Mouse (Mus musculus): ENCODE measurements around the gene Arhgap21. TPM values are rescaled to one million over a fixed set of nuclear protein-coding genes. Genes with fewer than 3 reads are reported as not detected.

Arhgap21 gene
- polyA plus RNA-seq, 1 experiment from 2014 or later = 5.2 TPM

DNA sequence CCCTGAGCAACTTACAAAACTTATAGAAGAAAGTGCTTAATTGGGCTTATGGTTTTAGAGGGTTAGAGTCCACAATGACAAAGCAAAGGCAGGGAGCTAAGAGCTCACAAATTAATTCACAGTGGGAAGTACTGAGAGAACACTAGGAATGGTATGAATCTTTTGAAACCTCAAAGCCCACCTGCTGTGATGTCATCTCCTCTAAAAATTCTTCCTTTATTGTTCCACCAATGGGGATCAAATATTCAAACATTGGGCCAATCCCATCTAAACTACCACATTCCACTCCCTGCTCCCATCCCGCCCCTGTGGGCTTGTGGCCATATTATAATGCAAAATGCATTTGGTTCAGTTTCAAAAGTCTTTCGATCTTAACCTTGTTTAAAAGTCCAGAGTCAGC, 22.8 kb upstream of the Arhgap21 start:
- ATAC-seq (ENCODE audit: low read depth) = no peak
- Histone ChIP-seq H3K4me1 (ENCODE audit: control insufficient read depth, low read depth, low read length) (no peaks in the 10 kb centered on the region), H3K9ac (ENCODE audit: low read depth, low read length) (no peak overlapping the region), H3K9me3 (replicated peaks; ENCODE audit: control insufficient read depth, low read length) (no peaks in the 10 kb centered on the region), H3K4me2 (ENCODE audit: low read depth, low read length) (no peak overlapping the region), H3K4me3 (ENCODE audit: low read depth, low read length) (no peak overlapping the region), H3K36me3 (ENCODE audit: control insufficient read depth, insufficient read depth) (no peaks in the 10 kb centered on the region), H3K27me3 (ENCODE audit: control insufficient read depth, insufficient read depth, low read depth, low read length) (no peaks in the 10 kb centered on the region), H3K27ac (ENCODE audit: low read length) (no peak overlapping the region)
- 82% methylated on average over 2 of the region's 2 CpGs for WGBS (ENCODE audit: insufficient replicate concordance)

DNA sequence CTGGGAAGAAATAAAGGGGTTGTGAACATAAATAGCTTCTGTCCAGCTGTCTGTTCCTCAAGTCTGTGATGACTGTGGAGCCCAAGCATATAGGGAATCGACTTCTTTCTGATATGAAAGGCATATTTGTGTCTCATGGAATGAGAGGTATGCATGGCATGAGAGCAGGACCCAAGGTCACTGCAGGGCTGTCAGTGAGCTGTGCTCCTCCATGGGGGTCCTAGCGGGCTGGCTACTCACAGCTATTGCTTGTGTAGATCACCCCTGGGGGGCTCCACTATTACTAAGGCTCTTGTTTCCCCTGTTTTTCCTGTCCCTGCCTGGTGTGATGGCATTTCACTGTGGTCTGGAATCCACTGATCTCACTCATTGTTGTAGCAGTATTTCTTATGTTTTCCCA, 22.2 kb upstream of the Arhgap21 start:
- no peak for ATAC-seq (ENCODE audit: low read depth)
- WGBS (ENCODE audit: insufficient replicate concordance) = 45% methylated on average over 2 of the region's 2 CpGs

DNA sequence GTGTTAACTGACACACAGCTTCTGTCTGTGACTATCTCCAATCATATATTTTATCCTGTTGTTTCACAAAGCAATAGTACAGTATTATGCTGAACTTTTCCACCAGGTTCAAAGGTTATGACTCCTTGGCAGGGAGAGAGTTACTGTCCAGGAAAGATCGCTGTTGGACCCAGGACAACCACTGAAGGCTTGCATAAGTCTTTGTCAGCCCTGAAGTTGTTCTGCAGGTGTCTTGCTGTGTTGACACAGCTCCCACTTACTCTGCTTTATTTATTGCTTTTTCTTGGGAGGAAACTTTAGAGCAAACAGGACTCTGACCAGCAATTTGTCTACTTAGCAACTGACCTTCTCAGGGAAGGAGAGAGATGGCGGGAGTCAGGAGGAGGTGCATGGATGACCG, 21.4 kb upstream of the Arhgap21 start:
- no peak overlapping the region for H3K9ac ChIP-seq (ENCODE audit: low read depth, low read length)
- H3K36me3 ChIP-seq (ENCODE audit: control insufficient read depth, insufficient read depth) = no peaks in the 10 kb centered on the region
- H3K9me3 ChIP-seq (replicated peaks; ENCODE audit: control insufficient read depth, low read length) = no peaks in the 10 kb centered on the region
- H3K27me3 ChIP-seq (ENCODE audit: control insufficient read depth, insufficient read depth, low read depth, low read length) = no peaks in the 10 kb centered on the region
- H3K4me2 ChIP-seq (ENCODE audit: low read depth, low read length) = no peak overlapping the region
- 76% methylated on average over 3 of the region's 3 CpGs for WGBS (ENCODE audit: insufficient replicate concordance)
- no peak for ATAC-seq (ENCODE audit: low read depth)
- H3K4me3 ChIP-seq (ENCODE audit: low read depth, low read length) = no peak overlapping the region
- no peaks in the 10 kb centered on the region for H3K4me1 ChIP-seq (ENCODE audit: control insufficient read depth, low read depth, low read length)
- H3K27ac ChIP-seq (ENCODE audit: low read length) = no peak overlapping the region

More for the DNA sequence above, 22.2 kb upstream of the Arhgap21 start:
- no peak overlapping the region for H3K4me3 ChIP-seq (ENCODE audit: low read depth, low read length)
- H3K4me2 ChIP-seq (ENCODE audit: low read depth, low read length) = no peak overlapping the region
- H3K4me1 ChIP-seq (ENCODE audit: control insufficient read depth, low read depth, low read length) = no peaks in the 10 kb centered on the region
- H3K27me3 ChIP-seq (ENCODE audit: control insufficient read depth, insufficient read depth, low read depth, low read length) = no peaks in the 10 kb centered on the region
- H3K9me3 ChIP-seq (replicated peaks; ENCODE audit: control insufficient read depth, low read length) = no peaks in the 10 kb centered on the region
- no peak overlapping the region for H3K27ac ChIP-seq (ENCODE audit: low read length)
- H3K36me3 ChIP-seq (ENCODE audit: control insufficient read depth, insufficient read depth) = no peaks in the 10 kb centered on the region
- no peak overlapping the region for H3K9ac ChIP-seq (ENCODE audit: low read depth, low read length)

DNA sequence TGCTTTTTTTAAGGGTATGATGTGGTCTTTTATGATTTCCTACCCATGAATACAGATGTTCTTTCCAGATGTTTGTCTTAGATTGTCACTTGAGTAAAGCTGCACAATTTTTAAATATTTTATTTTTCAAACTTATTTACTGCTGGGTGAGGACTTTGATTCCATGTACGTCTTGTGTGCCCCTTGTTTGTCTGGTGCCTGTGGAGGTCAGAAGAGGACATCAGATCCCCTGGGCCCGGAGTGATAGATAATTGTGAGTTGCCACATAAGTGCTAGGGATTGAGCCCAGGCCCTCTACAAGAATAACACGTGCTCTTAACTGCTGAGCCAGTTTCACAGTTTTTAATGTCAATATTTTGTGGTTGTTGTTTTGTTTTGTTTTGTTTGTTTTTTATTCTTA, 19.1 kb upstream of the Arhgap21 start:
- no peaks in the 10 kb centered on the region for H3K4me1 ChIP-seq (ENCODE audit: control insufficient read depth, low read depth, low read length)
- no peaks in the 10 kb centered on the region for H3K36me3 ChIP-seq (ENCODE audit: control insufficient read depth, insufficient read depth)
- H3K4me3 ChIP-seq (ENCODE audit: low read depth, low read length) = no peak overlapping the region
- no peaks in the 10 kb centered on the region for H3K27me3 ChIP-seq (ENCODE audit: control insufficient read depth, insufficient read depth, low read depth, low read length)
- H3K9ac ChIP-seq (ENCODE audit: low read depth, low read length) = no peak overlapping the region
- H3K27ac ChIP-seq (ENCODE audit: low read length) = no peak overlapping the region
- no peak overlapping the region for H3K4me2 ChIP-seq (ENCODE audit: low read depth, low read length)
- H3K9me3 ChIP-seq (replicated peaks; ENCODE audit: control insufficient read depth, low read length) = no peaks in the 10 kb centered on the region
- 55% methylated on average over 3 of the region's 3 CpGs for WGBS (ENCODE audit: insufficient replicate concordance)
- no peak for ATAC-seq (ENCODE audit: low read depth)

DNA sequence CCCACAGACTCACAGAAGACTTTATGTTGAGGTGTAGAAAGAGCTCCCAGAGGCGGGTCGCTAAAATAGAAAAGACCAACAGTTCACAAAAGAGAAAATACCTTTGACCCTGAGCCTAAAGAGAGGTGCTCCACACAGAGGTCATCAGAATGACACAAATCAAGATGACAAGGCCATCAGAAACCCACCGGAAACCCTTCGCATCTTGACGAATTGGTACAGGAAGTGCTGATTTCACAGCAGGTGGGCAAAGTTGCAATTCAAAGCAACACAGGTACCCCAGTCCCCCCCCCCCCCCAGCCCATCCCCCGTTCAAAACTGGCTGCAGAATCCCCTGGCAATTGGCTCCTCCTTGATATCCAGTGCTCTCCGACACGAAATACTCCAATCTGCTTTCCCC, 10.0 kb upstream of the Arhgap21 start:
- Histone ChIP-seq H3K4me3 (ENCODE audit: low read depth, low read length) (no peak overlapping the region), H3K9me3 (replicated peaks; ENCODE audit: control insufficient read depth, low read length) (no peaks in the 10 kb centered on the region), H3K9ac (ENCODE audit: low read depth, low read length) (no peak overlapping the region), H3K27ac (ENCODE audit: low read length) (no peak overlapping the region), H3K36me3 (ENCODE audit: control insufficient read depth, insufficient read depth) (no peaks in the 10 kb centered on the region), H3K4me1 (ENCODE audit: control insufficient read depth, low read depth, low read length) (no peaks in the 10 kb centered on the region), H3K27me3 (ENCODE audit: control insufficient read depth, insufficient read depth, low read depth, low read length) (no peaks in the 10 kb centered on the region), H3K4me2 (ENCODE audit: low read depth, low read length) (no peak overlapping the region)
- 54% methylated on average over 8 of the region's 8 CpGs for whole genome bisulfite sequencing (ENCODE audit: insufficient replicate concordance)
- ATAC-seq (ENCODE audit: low read depth) = no peak

DNA sequence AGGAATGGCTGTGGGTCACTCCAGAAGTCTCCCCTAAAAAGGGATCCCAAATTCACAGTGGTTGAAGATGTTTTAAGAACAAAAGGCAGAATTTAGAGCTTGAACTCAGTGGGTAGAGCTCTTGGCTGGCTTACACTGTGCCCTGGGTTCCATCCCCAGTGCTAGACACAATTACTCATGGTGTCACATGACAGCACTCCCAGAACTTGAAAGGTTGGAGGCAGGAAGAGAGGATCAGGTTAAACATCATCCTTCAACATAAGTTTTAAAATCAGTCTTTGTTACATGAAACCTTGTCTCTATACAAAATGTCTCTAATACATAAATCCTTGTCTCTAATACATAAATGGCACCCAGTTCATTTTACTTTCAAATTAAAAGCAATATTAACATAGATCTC, 8.4 kb upstream of the Arhgap21 start:
- Histone ChIP-seq H3K27ac (ENCODE audit: low read length) (no peak overlapping the region), H3K27me3 (ENCODE audit: control insufficient read depth, insufficient read depth, low read depth, low read length) (no peaks in the 10 kb centered on the region), H3K4me1 (ENCODE audit: control insufficient read depth, low read depth, low read length) (no peaks in the 10 kb centered on the region), H3K4me2 (ENCODE audit: low read depth, low read length) (no peak overlapping the region), H3K4me3 (ENCODE audit: low read depth, low read length) (no peak overlapping the region), H3K9me3 (replicated peaks; ENCODE audit: control insufficient read depth, low read length) (no peaks in the 10 kb centered on the region), H3K9ac (ENCODE audit: low read depth, low read length) (no peak overlapping the region), H3K36me3 (ENCODE audit: control insufficient read depth, insufficient read depth) (no peaks in the 10 kb centered on the region)
- no peak for ATAC-seq (ENCODE audit: low read depth)

DNA sequence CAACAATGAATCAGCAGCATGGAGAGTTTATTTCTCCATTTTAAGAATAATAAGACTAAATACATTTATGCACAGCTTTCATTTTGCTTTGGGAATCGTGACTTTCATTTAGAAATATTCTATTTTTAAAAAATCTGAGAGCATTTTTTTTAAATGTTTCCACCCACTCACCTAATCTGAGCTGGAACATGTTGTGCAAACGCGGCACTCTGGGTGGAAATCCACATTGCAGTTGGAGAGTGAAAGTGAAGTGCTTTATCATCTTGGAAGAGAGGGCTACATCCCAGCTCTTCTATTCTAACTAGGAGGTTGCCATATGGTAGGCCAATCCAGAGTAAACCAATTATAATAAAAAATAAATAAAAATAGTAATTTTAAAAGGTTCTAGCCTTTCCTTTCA, 4.8 kb upstream of the Arhgap21 start:
- H3K9me3 ChIP-seq (replicated peaks; ENCODE audit: control insufficient read depth, low read length) = no peaks in the 10 kb centered on the region
- no peak overlapping the region for H3K4me3 ChIP-seq (ENCODE audit: low read depth, low read length)
- ATAC-seq (ENCODE audit: low read depth) = no peak
- no peak overlapping the region for H3K27ac ChIP-seq (ENCODE audit: low read length)
- 57% methylated on average over 3 of the region's 3 CpGs for WGBS (ENCODE audit: insufficient replicate concordance)
- no peak overlapping the region for H3K4me2 ChIP-seq (ENCODE audit: low read depth, low read length)
- no peaks in the 10 kb centered on the region for H3K36me3 ChIP-seq (ENCODE audit: control insufficient read depth, insufficient read depth)
- H3K4me1 ChIP-seq (ENCODE audit: control insufficient read depth, low read depth, low read length) = peaks cover 8% of the 10 kb centered on the region
- H3K27me3 ChIP-seq (ENCODE audit: control insufficient read depth, insufficient read depth, low read depth, low read length) = no peaks in the 10 kb centered on the region
- no peak overlapping the region for H3K9ac ChIP-seq (ENCODE audit: low read depth, low read length)

DNA sequence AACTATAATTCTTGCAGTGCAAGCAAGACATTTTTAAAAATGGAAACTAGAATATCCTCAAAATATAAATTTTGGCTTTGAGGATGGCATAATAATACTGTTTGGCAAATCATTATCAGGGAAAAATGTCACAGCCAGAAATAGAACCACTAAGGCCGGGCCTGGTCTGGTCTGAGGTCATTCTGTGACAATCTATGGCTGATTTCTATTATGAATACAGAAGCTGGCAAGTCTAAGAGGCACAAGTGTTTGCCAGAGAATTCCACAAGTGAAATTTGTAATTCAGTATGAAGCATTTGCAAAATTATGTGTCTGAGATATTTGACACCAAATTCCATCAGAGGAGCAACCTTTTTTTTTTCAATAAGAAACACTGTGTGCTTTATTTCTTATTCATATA, 3.5 kb upstream of the Arhgap21 start:
- H3K9me3 ChIP-seq (replicated peaks; ENCODE audit: control insufficient read depth, low read length) = no peaks in the 10 kb centered on the region
- 56% methylated on average over 1 of the region's 1 CpGs for WGBS (ENCODE audit: insufficient replicate concordance)
- no peak overlapping the region for H3K9ac ChIP-seq (ENCODE audit: low read depth, low read length)
- no peaks in the 10 kb centered on the region for H3K36me3 ChIP-seq (ENCODE audit: control insufficient read depth, insufficient read depth)
- H3K4me3 ChIP-seq (ENCODE audit: low read depth, low read length) = no peak overlapping the region
- no peak overlapping the region for H3K4me2 ChIP-seq (ENCODE audit: low read depth, low read length)
- H3K27ac ChIP-seq (ENCODE audit: low read length) = no peak overlapping the region
- H3K4me1 ChIP-seq (ENCODE audit: control insufficient read depth, low read depth, low read length) = peaks cover 8% of the 10 kb centered on the region
- no peak for ATAC-seq (ENCODE audit: low read depth)
- no peaks in the 10 kb centered on the region for H3K27me3 ChIP-seq (ENCODE audit: control insufficient read depth, insufficient read depth, low read depth, low read length)

DNA sequence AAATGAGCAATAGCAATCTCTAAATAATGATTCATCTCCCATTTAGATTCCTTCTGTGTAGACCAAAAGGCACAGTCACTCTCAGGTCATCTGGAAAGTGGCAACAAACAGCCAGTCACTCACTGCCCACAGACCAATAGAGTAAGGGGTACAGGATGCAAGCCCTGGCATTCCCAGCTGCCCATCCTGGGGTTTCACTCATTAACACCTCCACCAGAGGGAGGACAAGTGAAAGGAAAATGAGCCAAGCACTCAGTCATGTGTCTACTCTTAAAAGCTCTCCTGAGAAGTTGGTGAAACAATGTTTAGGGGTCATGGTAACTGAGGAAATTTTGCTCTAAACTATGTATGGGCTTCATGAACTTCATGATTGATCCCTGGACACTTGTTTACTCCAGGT, 2.9 kb upstream of the Arhgap21 start:
- Histone ChIP-seq H3K27me3 (ENCODE audit: control insufficient read depth, insufficient read depth, low read depth, low read length) (no peaks in the 10 kb centered on the region), H3K4me2 (ENCODE audit: low read depth, low read length) (no peak overlapping the region), H3K4me1 (ENCODE audit: control insufficient read depth, low read depth, low read length) (peaks cover 9% of the 10 kb centered on the region), H3K4me3 (ENCODE audit: low read depth, low read length) (no peak overlapping the region), H3K9ac (ENCODE audit: low read depth, low read length) (no peak overlapping the region), H3K9me3 (replicated peaks; ENCODE audit: control insufficient read depth, low read length) (no peaks in the 10 kb centered on the region), H3K36me3 (ENCODE audit: control insufficient read depth, insufficient read depth) (no peaks in the 10 kb centered on the region), H3K27ac (ENCODE audit: low read length) (no peak overlapping the region)
- no peak for ATAC-seq (ENCODE audit: low read depth)
